8 mouse cellular contexts compared by ENCODE assay signal in genomic region chr6:137455537-137456041, GRCm38 (mm10).
A peak's percentile ranks its signal among the peaks of the same experiment; 100 is the strongest.
DNase-seq lines count a peak whose midpoint lies in the region; ATAC-seq lines count a peak whose summit lies in the region.

No protein-coding gene starts in this region.

- H3K4me3 ChIP-seq in hindbrain, embryonic 16.5 days (ENCODE audit: low read length), result no peak overlapping the region

- no peaks in the 10 kb centered on the region for H3K4me1 ChIP-seq in hindbrain, embryonic 16.5 days (ENCODE audit: control insufficient read depth, insufficient read depth, low read depth, low read length)

- DNase-seq in spleen, postnatal 36 days (ENCODE audit: low spot score in 2 of 2), result peak; percentile 5 to 12
- DNase-seq in spleen, postnatal 4 days (ENCODE audit: low spot score in 2 of 2), result no peak
- DNase-seq in gastrocnemius, adult 8-10 months (ENCODE audit: low spot score in 2 of 2), result peak; percentile 11 to 14
- DNase-seq in left cerebral cortex, adult 18-20 months (ENCODE audit: low spot score in 2 of 2), result peak; percentile 13 to 20
- peak; percentile 24 for DNase-seq in right cerebral cortex, postnatal 25 days

- peak; percentile 98 for ATAC-seq in common myeloid progenitor, adult 5-6 weeks (replicated peaks; ENCODE audit: low read depth, poor library complexity, severe bottlenecking)
- ATAC-seq in hindbrain, embryonic 16.5 days, result peak; percentile 89
- ATAC-seq in megakaryocyte progenitor cell, adult 5-6 weeks (replicated peaks; ENCODE audit: poor library complexity), result peak; percentile 98

- no peaks in the 10 kb centered on the region for H3K36me3 ChIP-seq in hindbrain, embryonic 16.5 days (ENCODE audit: control insufficient read depth, insufficient read depth, low read length)

- no peaks in the 10 kb centered on the region for H3K27me3 ChIP-seq in hindbrain, embryonic 16.5 days (replicated peaks; ENCODE audit: control insufficient read depth, insufficient read depth, low read length)

- WGBS in hindbrain, embryonic 16.5 days, result 11% methylated on average over 10 of the region's 10 CpGs

- H3K27ac ChIP-seq in hindbrain, embryonic 16.5 days (ENCODE audit: low read depth, low read length), result no peak overlapping the region

- no peak overlapping the region for H3K9ac ChIP-seq in hindbrain, embryonic 16.5 days (ENCODE audit: low read depth, low read length)

- no peak overlapping the region for H3K4me2 ChIP-seq in hindbrain, embryonic 16.5 days (ENCODE audit: low read length)

- H3K9me3 ChIP-seq in hindbrain, embryonic 16.5 days (ENCODE audit: control insufficient read depth, low read length), result no peaks in the 10 kb centered on the region

Comparison
In these comparisons a context has a peak if more than half of its experiments do, and no peak if none do; other contexts are left out.
1. DNase-seq: peak in spleen, postnatal 36 days (2 of 2), gastrocnemius, adult 8-10 months (2 of 2), left cerebral cortex, adult 18-20 months (2 of 2) and right cerebral cortex, postnatal 25 days (single experiment); none in spleen, postnatal 4 days (0 of 2).
2. Peak in every context shown above with its lines, with median percentiles within 50 percentile points of each other: ATAC-seq.